Mouse (Mus musculus) CH12.LX (cell line): ENCODE measurements around the gene Galnt17.

Experiments used
- BHLHE40 ChIP-seq: IDR thresholded peaks from 2 replicates; pipeline ENCODE4 v1.6.1; 2011; ENCODE audit warnings: mild to moderate bottlenecking, low read depth, low read length, improper control_type of control experiment
- CTCF ChIP-seq, 2 experiments: IDR thresholded peaks in 1 of 2; conservative IDR thresholded peaks in 1 of 2; 2 replicates each; pipeline ENCODE4 v1.5.1; 2011 to 2012; ENCODE audit warnings: low read depth in 2 of 2, low read length in 2 of 2, improper control_type of control experiment in 1 of 2, inconsistent platforms in 1 of 2, mild to moderate bottlenecking in 1 of 2, moderate library complexity in 1 of 2
- POLR2A ChIP-seq: IDR thresholded peaks from 2 replicates; pipeline ENCODE4 v1.6.1; 2011; ENCODE audit warnings: low read depth, mild to moderate bottlenecking, improper control_type of control experiment, low read length
- SIN3A ChIP-seq: IDR thresholded peaks from 2 replicates; pipeline ENCODE4 v1.6.1; 2012; ENCODE audit warnings: low read length, improper control_type of control experiment, inconsistent platforms
- USF1 ChIP-seq: IDR thresholded peaks from 2 replicates; pipeline ENCODE4 v1.6.1; 2014; ENCODE audit warnings: low read depth, mild to moderate bottlenecking, inconsistent platforms, low read length, improper control_type of control experiment

DNA sequence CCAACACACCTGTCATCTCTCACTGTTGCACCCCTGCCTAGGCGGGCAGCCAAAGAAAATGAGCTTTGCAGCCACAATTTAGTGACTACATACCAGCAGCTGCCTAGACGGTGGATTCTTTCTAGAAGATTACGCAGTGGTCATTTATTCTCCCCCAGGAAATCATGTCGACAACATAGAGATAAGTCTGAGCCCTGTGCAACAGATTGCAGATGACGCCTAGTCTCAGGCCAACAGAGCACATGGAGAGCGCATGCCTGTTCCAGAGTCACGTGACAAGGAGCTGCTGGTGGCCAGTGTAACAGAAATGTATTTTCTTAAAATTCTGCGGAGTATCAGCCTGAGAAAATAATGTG, 380.5 kb downstream of the Galnt17 start:
- no peak for TF ChIP-seq POLR2A
- no peak for TF ChIP-seq USF1
- no peak for TF ChIP-seq SIN3A
- no peak for TF ChIP-seq CTCF (conservative IDR thresholded peaks at IDR 0.05 in 1 of 2, IDR thresholded peaks at IDR 0.05 in 1 of 2; ENCODE audit: low read depth in 2 of 2, low read length in 2 of 2)
- TF ChIP-seq BHLHE40, result no peak
